Mouse (Mus musculus) liver, embryonic 16.5 days (tissue): ENCODE data around the gene E2f6. TPM values are rescaled to one million over a fixed set of nuclear protein-coding genes. Genes with fewer than 3 reads are reported as not detected.

Experiments used
- ATAC-seq: fragments of 200-750 bp; cut with Nextera tagmentation; 2 replicates; pipeline ENCODE4 v1.8.0; 2017; ENCODE audit warnings: low read depth, mild to moderate bottlenecking, moderate number of reproducible peaks, moderate library complexity
- H3K27ac ChIP-seq: fragments of 300-500 bp; sonication (generic); 2 replicates; pipeline ENCODE4 v1.5.1; 2014; ENCODE audit warnings: mild to moderate bottlenecking, low read length
- H3K27me3 ChIP-seq: fragments of 300-500 bp; sonication (generic); 2 replicates; pipeline ENCODE4 v1.6.1; 2014; ENCODE audit warnings: low read depth, low read length, mixed read lengths; ENCODE audit not compliant: control insufficient read depth, insufficient read depth
- H3K36me3 ChIP-seq: fragments of 300-500 bp; sonication (generic); 2 replicates; pipeline ENCODE4 v1.6.1; 2014; ENCODE audit warnings: mild to moderate bottlenecking; ENCODE audit not compliant: control insufficient read depth, insufficient read depth
- H3K4me1 ChIP-seq: fragments of 300-500 bp; sonication (generic); 2 replicates; pipeline ENCODE4 v1.6.1; 2014; ENCODE audit warnings: low read depth, low read length, mixed read lengths; ENCODE audit not compliant: control insufficient read depth
- H3K4me2 ChIP-seq: fragments of 300-500 bp; sonication (generic); 2 replicates; pipeline ENCODE4 v1.6.1; 2014; ENCODE audit warnings: low read depth, low read length, mixed read lengths
- H3K4me3 ChIP-seq: fragments of 300-500 bp; sonication (generic); 2 replicates; pipeline ENCODE4 v1.5.1; 2014; ENCODE audit warnings: low read depth, mild to moderate bottlenecking, low read length
- H3K9ac ChIP-seq: fragments of 300-500 bp; sonication (generic); 2 replicates; pipeline ENCODE4 v1.6.1; 2014; ENCODE audit warnings: low read depth, low read length
- H3K9me3 ChIP-seq: fragments of 300-500 bp; sonication (generic); replicated peaks from 2 replicates; pipeline ENCODE4 v1.6.1; 2016; ENCODE audit warnings: low read length; ENCODE audit not compliant: control insufficient read depth
- WGBS: fragments of 180-500 bp; shearing (Covaris S2); extraction: QIAGEN DNeasy Blood & Tissue Kit; methylation state at CpG from one replicate; pipeline ENCODE4 v1.1.7; 2014; ENCODE audit not compliant: insufficient replicate concordance; 5-methylcytosine and 5-hydroxymethylcytosine counted together
- polyA plus RNA-seq: library from polyadenylated mRNA; unstranded; fragments of >200 nt; fragmentation: Nextera tagmentation; extraction: Ambion mirVana; gene quantifications from 2 replicates; pipeline ENCODE4 v1.2.1, GENCODE M21; 2015

E2f6 gene
- polyA plus RNA-seq: 12.3 and 13.8 TPM in 2 replicates

DNA sequence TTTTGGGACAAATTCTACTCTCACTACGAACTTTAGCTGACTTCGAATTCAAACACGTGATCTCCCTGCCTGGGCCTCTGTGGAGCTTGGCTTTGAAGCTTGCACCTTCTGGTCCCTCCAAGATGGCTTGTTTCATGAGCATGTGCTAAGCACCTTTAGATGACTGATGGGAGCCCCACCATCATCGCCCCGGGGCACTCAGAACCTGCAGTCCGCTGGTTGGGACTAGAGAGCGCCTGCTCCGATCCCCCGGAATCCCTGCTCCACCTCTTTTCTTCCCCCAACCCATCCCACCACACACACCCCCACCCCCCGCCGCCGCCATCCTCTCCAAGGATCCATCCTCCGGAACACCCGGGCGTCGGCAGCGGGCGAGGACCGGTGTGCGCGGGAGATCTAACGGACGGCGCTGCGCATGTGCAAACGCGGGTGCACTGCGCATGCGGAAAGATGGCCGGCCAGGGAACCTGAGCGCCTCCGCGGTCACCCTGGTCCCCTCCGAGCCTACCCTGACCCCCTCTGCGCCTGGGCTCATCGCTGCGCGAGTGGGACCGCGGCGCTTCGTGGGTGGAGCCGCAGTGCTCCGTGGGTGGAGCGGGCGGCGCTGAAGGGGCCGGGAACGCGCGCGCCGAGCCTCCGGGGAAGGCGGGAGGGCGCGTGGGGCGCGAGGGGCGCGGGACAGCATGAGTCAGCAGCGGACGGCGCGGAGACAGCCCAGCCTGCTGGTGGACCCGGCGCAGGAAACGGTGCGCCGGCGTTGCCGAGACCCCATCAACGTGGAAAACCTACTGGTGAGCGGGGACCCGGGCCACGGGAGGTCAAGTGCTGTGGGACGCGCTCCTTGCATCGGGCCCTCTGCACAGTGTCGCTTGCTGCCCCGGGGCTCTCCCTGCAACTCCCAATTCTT, at the start of gene E2f6:
TSS of gene E2f6 (plus strand) at position 439 of the 907 bp plus-strand sequence.
- peaks cover 17% of the 10 kb centered on the region for H3K27me3 ChIP-seq
- 0 out of 2 replicates have a peak, but pooled peaks cover 3% of the 10 kb centered on the region for H3K36me3 ChIP-seq
- WGBS: 6% methylated on average over 80 of the region's 81 CpGs
- peak within 1 kb of the TSS; percentile 92 for H3K4me2 ChIP-seq
- H3K9ac ChIP-seq: peak within 1 kb of the TSS; percentile 76
- H3K4me1 ChIP-seq: peaks cover 12% of the 10 kb centered on the region
- H3K4me3 ChIP-seq: peak within 1 kb of the TSS; percentile 72
- H3K27ac ChIP-seq: no peak within 1 kb of the TSS
- peak; percentile 79 for ATAC-seq
- H3K9me3 ChIP-seq: no peaks in the 10 kb centered on the region

DNA sequence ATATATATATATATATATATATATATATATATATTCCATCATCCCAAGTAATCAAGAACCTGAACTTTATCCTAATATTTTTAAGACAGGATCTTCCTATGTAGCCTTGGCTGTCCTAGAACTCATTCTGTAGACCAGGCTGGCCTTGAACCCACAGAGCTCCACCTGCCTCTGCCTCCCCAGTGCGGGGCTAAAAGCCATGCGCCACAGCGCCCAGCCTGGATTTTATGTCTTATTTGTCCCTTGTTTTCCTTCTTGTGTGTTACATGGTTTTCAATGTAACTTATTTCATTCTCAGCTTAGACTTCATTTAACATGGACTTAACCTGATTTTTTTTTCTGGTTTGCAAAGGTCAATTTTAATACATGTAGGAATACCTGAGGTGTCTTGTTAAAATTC, 49.3 kb upstream of the E2f6 start:
- Histone ChIP-seq H3K4me1 (no peaks in the 10 kb centered on the region), H3K4me2 (no peak overlapping the region), H3K36me3 (no peaks in the 10 kb centered on the region), H3K9ac (no peak overlapping the region), H3K27ac (no peak overlapping the region), H3K4me3 (no peak overlapping the region), H3K27me3 (no peaks in the 10 kb centered on the region), H3K9me3 (no peaks in the 10 kb centered on the region)
- WGBS: 78% methylated on average over 3 of the region's 3 CpGs
- no peak for ATAC-seq

DNA sequence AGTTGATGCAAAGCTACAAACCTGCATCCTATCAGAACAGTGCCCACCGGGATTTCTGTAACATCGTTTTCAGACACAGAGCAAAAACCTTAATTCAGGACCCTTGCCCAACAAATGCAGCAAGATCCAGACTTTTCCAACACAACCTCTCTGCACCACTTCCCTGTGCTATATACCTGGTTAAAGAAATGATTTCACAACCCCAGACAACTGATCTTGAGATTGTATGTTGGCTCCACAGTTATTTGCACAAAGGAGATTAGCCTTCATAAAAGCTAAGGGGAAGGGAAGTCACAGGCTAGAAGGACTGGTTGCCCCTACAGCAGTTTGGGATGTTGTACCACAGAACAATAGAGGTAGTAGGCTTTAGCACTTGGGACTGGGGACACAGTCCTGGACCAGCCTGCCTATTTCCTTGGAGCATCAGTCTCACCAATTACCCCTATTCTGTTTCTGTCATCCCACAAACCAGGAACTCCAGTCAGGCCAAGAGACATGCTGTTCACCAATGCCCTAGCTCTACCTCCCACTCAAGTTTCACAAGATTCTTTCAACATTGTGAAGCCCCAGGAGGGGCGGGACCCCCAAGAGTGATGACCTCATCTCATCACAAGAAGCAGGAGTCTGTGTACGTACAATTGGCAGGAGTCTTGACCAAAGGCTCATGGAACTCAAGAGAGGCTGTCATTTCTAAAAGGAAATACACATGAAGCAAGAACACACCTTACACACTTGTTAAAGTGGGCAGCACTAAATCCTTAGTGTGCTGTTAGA, 46.9 kb upstream of the E2f6 start:
- no peak for ATAC-seq
- Histone ChIP-seq H3K9ac (no peak overlapping the region), H3K36me3 (no peaks in the 10 kb centered on the region), H3K9me3 (no peaks in the 10 kb centered on the region), H3K4me1 (no peaks in the 10 kb centered on the region; the same call in 1 of the 2 replicates), H3K4me3 (no peak overlapping the region), H3K4me2 (no peak overlapping the region), H3K27me3 (no peaks in the 10 kb centered on the region), H3K27ac (no peak overlapping the region)
- 62% methylated on average over 4 of the region's 4 CpGs for WGBS

DNA sequence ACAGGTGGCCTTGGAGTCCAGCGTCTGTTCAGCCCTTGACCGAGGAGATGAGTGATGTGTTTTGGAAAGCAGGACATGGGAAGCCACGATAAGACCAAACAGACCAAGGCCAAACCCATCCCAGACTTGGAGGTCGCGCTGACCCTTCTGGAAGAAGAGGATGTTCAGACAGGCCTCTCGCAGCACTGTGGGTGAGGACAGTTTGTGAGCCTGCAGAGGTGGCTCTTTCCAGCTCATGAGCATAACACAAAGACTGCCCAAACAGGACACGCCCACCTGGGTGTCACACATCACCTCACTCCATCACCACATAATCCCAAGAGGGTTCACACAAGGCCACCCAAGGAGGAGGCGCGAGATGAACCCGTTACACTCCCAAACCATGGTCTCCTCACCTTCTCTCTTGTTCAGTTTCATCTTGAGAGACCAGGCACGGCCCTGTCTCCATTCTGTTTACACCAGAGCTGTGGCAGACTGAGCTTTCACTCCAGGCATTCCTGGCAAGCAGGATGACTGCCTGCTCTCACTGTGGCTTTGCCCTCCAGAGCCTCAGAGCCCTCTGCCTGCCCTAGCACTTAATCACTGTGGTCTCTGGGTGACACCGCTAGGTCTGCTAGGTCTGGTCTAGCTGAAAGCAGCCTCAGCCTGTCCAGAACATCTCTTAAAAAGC, 45.9 kb upstream of the E2f6 start:
- ATAC-seq: no peak
- Histone ChIP-seq H3K4me3 (no peak overlapping the region), H3K36me3 (no peaks in the 10 kb centered on the region), H3K4me1 (no peaks in the 10 kb centered on the region; the same call in 1 of the 2 replicates), H3K27me3 (no peaks in the 10 kb centered on the region), H3K4me2 (no peak overlapping the region), H3K9me3 (no peaks in the 10 kb centered on the region), H3K9ac (no peak overlapping the region), H3K27ac (no peak overlapping the region)
- WGBS: 59% methylated on average over 12 of the region's 12 CpGs

DNA sequence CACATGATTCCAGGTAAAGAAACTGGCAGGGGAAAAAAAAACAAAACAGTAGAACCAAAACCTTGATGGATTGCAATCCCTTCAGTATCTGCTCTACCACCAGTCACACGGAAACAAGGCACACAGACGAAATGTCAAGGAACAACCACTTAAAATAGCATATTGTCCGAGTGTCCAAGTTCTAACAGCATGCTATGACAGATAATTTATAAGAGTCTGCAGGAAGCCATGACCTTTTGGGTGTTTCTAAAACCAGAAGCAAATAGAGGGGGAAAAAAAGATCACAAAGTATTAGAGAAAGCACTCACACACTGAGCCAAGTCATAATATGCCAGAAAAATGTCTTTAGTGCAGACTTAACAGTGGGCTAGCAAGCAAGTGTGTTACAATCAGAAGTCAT, 42.5 kb upstream of the E2f6 start:
- H3K9me3 ChIP-seq: no peaks in the 10 kb centered on the region
- no peak overlapping the region for H3K4me2 ChIP-seq
- no peak overlapping the region for H3K27ac ChIP-seq
- no peaks in the 10 kb centered on the region; the same call in 1 of the 2 replicates for H3K4me1 ChIP-seq
- ATAC-seq: no peak
- no peak overlapping the region for H3K4me3 ChIP-seq
- no peaks in the 10 kb centered on the region for H3K27me3 ChIP-seq
- no peaks in the 10 kb centered on the region for H3K36me3 ChIP-seq
- H3K9ac ChIP-seq: no peak overlapping the region
- WGBS: 46% methylated on average over 3 of the region's 3 CpGs

DNA sequence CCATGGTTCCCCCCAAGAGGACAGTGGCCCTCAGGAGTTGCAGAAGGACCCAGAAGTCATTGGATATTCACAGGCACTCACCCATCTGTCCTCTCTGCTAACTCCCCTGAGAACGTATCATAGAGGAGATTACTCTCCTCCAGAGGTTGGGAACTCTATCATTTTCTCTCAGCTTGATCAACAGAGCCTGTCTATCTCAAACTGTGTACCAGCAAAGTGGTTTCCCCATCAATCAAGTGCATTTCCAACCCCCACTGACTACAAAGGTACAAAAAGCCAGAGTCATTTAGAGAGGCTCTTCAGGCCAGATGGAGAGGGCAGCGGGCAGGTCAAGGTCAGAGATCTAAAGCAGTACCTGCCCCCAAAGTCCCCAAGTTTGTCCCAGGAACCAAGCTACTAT, 42.1 kb upstream of the E2f6 start:
- no peaks in the 10 kb centered on the region; the same call in 1 of the 2 replicates for H3K4me1 ChIP-seq
- H3K27ac ChIP-seq: no peak overlapping the region
- WGBS: 44% methylated on average over 2 of the region's 2 CpGs
- no peak overlapping the region for H3K4me3 ChIP-seq
- H3K36me3 ChIP-seq: no peaks in the 10 kb centered on the region
- no peaks in the 10 kb centered on the region for H3K27me3 ChIP-seq
- H3K4me2 ChIP-seq: no peak overlapping the region
- no peaks in the 10 kb centered on the region for H3K9me3 ChIP-seq
- no peak for ATAC-seq
- no peak overlapping the region for H3K9ac ChIP-seq

DNA sequence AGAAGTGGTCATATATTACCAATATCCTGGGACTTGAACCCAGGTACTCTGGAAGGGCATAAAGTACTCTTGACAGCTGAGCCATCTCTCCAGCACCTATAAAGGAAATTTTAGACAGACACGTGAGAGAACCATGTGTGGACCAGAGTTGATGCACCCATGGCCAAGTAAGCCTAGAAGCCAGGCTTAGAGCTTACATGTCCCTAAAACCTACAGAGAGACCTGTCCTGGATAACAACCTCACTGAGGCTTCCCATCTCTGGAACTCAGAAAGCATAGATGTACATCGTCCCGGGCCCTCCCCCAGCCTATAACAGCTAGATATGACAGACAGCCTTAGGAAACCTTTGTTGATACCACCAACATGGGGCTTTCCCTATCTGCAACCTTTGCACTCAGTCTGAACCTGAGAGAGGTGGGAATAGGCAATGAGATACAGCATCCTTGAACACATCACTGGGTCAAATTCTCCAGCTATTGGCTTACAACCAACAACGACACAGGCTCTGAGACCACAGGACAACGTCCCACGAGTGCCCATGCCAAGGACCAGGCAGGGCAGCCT, 41.1 kb upstream of the E2f6 start:
- H3K4me3 ChIP-seq: no peak overlapping the region
- H3K27me3 ChIP-seq: no peaks in the 10 kb centered on the region
- no peaks in the 10 kb centered on the region for H3K9me3 ChIP-seq
- H3K36me3 ChIP-seq: no peaks in the 10 kb centered on the region
- H3K9ac ChIP-seq: no peak overlapping the region
- H3K27ac ChIP-seq: no peak overlapping the region
- 53% methylated on average over 6 of the region's 6 CpGs for WGBS
- H3K4me2 ChIP-seq: no peak overlapping the region
- H3K4me1 ChIP-seq: no peaks in the 10 kb centered on the region; the same call in 1 of the 2 replicates
- ATAC-seq: no peak

DNA sequence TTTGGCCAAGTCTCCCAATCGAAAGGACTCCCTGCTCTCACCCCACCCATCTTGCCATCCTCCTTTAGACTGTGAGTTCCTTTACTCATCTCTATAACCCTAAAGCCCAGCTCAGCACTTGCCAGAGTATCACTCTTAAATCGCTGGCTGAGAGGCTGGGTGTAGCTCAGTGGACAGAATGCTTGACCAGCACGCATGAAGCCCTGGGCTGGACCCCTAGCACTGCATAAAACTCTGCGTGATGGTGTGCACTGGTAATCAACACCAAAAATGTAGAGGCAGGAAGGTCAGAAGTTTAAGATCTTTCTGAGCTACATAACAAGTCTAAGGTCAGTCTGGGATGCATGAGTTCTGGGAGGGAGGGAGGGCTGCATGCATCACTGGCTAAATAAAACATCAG, 36.2 kb upstream of the E2f6 start:
- Histone ChIP-seq H3K4me2 (no peak overlapping the region), H3K27ac (no peak overlapping the region), H3K4me1 (no peaks in the 10 kb centered on the region), H3K36me3 (no peaks in the 10 kb centered on the region), H3K27me3 (no peaks in the 10 kb centered on the region), H3K4me3 (no peak overlapping the region), H3K9ac (no peak overlapping the region), H3K9me3 (no peaks in the 10 kb centered on the region)
- ATAC-seq: no peak
- WGBS: 68% methylated on average over 4 of the region's 4 CpGs
